Mouse (Mus musculus): ENCODE data around the gene Slc48a1.

DNA sequence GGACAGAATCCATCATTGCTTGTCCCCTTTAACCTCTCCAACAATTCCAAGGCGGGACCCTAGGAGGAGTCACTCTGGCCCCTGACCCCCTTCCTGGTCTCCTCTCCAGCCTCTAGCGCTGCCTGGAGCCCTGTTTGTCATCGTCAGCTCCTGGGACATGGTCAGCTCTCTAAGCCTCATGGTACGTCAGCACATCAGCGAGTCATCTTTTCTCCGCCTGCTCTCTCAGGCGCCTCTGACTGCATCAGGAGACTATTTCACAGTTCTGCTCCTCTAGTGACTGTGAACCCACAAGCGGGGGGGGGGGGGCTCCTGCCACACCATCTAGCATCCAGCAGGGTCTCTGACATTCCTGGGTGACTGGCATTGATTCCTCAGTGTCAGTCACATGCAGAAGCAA lies 23.0 kb upstream of the Slc48a1 start:
- TF ChIP-seq POLR2A (IDR thresholded peaks at IDR 0.05; ENCODE audit: low read depth, low read length) = no peak
- TF ChIP-seq CTCF (IDR thresholded peaks at IDR 0.05; ENCODE audit: extremely low read depth, insufficient read length, insufficient replicate concordance, low read depth, low read length) = no peak

All from small intestine, adult 2 months (tissue).